In the genomic region with DNA sequence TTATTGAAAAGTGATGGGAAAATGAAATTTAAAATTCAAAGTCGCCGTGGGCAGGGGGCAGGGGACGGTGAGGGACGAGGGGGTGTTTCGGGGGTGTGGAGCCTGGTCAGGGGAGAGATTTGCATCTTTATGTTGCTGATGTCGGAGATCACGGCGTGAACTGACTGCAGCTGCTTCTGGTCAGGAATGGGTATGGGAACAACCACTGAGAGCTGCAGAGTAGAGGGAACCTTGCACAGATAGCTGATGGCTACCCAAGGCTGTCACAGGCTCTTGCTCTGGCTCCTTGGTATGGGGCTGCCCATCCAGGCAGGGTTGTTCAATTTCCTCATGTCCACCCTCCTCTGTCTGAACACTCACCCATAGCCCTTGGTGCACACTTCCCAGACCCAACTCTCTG, we compare ENCODE assay signal across 13 mouse cellular contexts.
DNase-seq lines count a peak whose midpoint lies in the region; ATAC-seq and TF ChIP-seq lines count a peak whose summit lies in the region.
"Had no signal": no experiment of that assay in that cellular context is flagged by ENCODE, and none has a peak within 500 bp of the region (broad histone marks: within the 10 kb centered on the region; RNA-seq: fewer than 3 reads in every experiment).

No protein-coding gene starts in this region.

- peak overlapping the region; percentile 19 for H3K4me2 ChIP-seq in kidney, embryonic 14.5 days (replicated peaks; ENCODE audit: low read depth, low read length)
- peak overlapping the region; percentile 42 for H3K4me2 ChIP-seq in embryonic facial prominence, embryonic 13.5 days
- peak overlapping the region; percentile 21 for H3K4me2 ChIP-seq in hindbrain, embryonic 14.5 days (replicated peaks)
- peak overlapping the region; percentile 34 for H3K4me2 ChIP-seq in midbrain, embryonic 14.5 days (ENCODE audit: low read length)
- H3K4me2 ChIP-seq: stomach, embryonic 15.5 days had no signal

- peaks cover 5% of the 10 kb centered on the region for H3K4me1 ChIP-seq in kidney, embryonic 14.5 days (ENCODE audit: control insufficient read depth, insufficient read depth, low read length)
- H3K4me1 ChIP-seq in kidney, adult 2 months (ENCODE audit: control insufficient read depth, insufficient read depth, low read length) = no peaks in the 10 kb centered on the region
- peaks cover 40% of the 10 kb centered on the region for H3K4me1 ChIP-seq in embryonic facial prominence, embryonic 13.5 days
- H3K4me1 ChIP-seq in hindbrain, embryonic 14.5 days (replicated peaks; ENCODE audit: control insufficient read depth, insufficient read depth, low read length) = peaks cover 18% of the 10 kb centered on the region
- H3K4me1 ChIP-seq in midbrain, embryonic 14.5 days (ENCODE audit: control insufficient read depth, insufficient read depth, low read length) = peaks cover 45% of the 10 kb centered on the region
- H3K4me1 ChIP-seq: stomach, embryonic 15.5 days had no signal

- H3K9ac ChIP-seq in kidney, embryonic 14.5 days (ENCODE audit: low read depth, low read length) = no peak overlapping the region
- H3K9ac ChIP-seq in embryonic facial prominence, embryonic 13.5 days = no peak overlapping the region
- no peak overlapping the region for H3K9ac ChIP-seq in hindbrain, embryonic 14.5 days
- no peak overlapping the region for H3K9ac ChIP-seq in midbrain, embryonic 14.5 days (replicated peaks; ENCODE audit: low read length)
- H3K9ac ChIP-seq: liver, embryonic 14.5 days; stomach, embryonic 15.5 days had no signal

- intact Hi-C loops in left cerebral cortex, postnatal 4 days (cut with DNase I) = no loop called here

- DNase-seq in kidney, adult 2 months = no peak
- no peak for DNase-seq in hindbrain, embryonic 14.5 days (ENCODE audit: low spot score)
- DNase-seq in midbrain, embryonic 14.5 days = no peak
- no peak for DNase-seq in spleen, postnatal 4 days (ENCODE audit: low spot score in 2 of 2)
- no peak for DNase-seq in ovary, postnatal 14 days (ENCODE audit: low spot score)
- DNase-seq in left cerebral cortex, postnatal 4 days = no peak
- DNase-seq: cerebellum, postnatal 25 days; lung, postnatal 10 days had no signal

- no peaks in the 10 kb centered on the region for H3K36me3 ChIP-seq in kidney, embryonic 14.5 days (ENCODE audit: control insufficient read depth, insufficient read depth, low read length)
- no peaks in the 10 kb centered on the region for H3K36me3 ChIP-seq in kidney, adult 2 months (ENCODE audit: control insufficient read depth, insufficient read depth, low read length)
- no peaks in the 10 kb centered on the region for H3K36me3 ChIP-seq in embryonic facial prominence, embryonic 13.5 days
- H3K36me3 ChIP-seq in hindbrain, embryonic 14.5 days (replicated peaks; ENCODE audit: control insufficient read depth, insufficient read depth) = no peaks in the 10 kb centered on the region
- no peaks in the 10 kb centered on the region for H3K36me3 ChIP-seq in midbrain, embryonic 14.5 days (ENCODE audit: control insufficient read depth, insufficient read depth, low read length)
- H3K36me3 ChIP-seq: stomach, embryonic 15.5 days had no signal

- TF ChIP-seq POLR2A in kidney, adult 2 months (IDR thresholded peaks at IDR 0.05; ENCODE audit: low read depth, low read length) = no peak

- 12% methylated on average over 8 of the region's 8 CpGs for WGBS in kidney, embryonic 14.5 days
- 42% methylated on average over 8 of the region's 8 CpGs for WGBS in kidney, adult 2 months
- 5% methylated on average over 8 of the region's 8 CpGs for WGBS in embryonic facial prominence, embryonic 13.5 days
- WGBS in hindbrain, embryonic 14.5 days = 9% methylated on average over 8 of the region's 8 CpGs
- WGBS in midbrain, embryonic 14.5 days = 3% methylated on average over 8 of the region's 8 CpGs

- no peak for ATAC-seq in kidney, embryonic 14.5 days (ENCODE audit: low FRiP score, low TSS enrichment)
- no peak for ATAC-seq in embryonic facial prominence, embryonic 13.5 days (ENCODE audit: insufficient number of reproducible peaks, insufficient read depth, low FRiP score, low TSS enrichment, low read depth)
- no peak for ATAC-seq in hindbrain, embryonic 14.5 days (ENCODE audit: low FRiP score)
- no peak for ATAC-seq in midbrain, embryonic 14.5 days (ENCODE audit: low FRiP score, low TSS enrichment)
- ATAC-seq: intestine, postnatal 0 days had no signal

- no peak overlapping the region for H3K27ac ChIP-seq in kidney, embryonic 14.5 days (ENCODE audit: low read depth, low read length)
- H3K27ac ChIP-seq in kidney, adult 2 months (ENCODE audit: insufficient read depth, low read depth, low read length) = no peak overlapping the region
- H3K27ac ChIP-seq in embryonic facial prominence, embryonic 13.5 days = no peak overlapping the region
- no peak overlapping the region for H3K27ac ChIP-seq in hindbrain, embryonic 14.5 days
- no peak overlapping the region for H3K27ac ChIP-seq in midbrain, embryonic 14.5 days (replicated peaks; ENCODE audit: low read depth, low read length)
- H3K27ac ChIP-seq: liver, embryonic 14.5 days; stomach, embryonic 15.5 days had no signal

- H3K27me3 ChIP-seq in kidney, embryonic 14.5 days (ENCODE audit: control insufficient read depth, insufficient read depth, low read length) = peaks cover 26% of the 10 kb centered on the region
- H3K27me3 ChIP-seq in kidney, adult 2 months (replicated peaks; ENCODE audit: control insufficient read depth, insufficient read depth, low read length) = no peaks in the 10 kb centered on the region
- peaks cover 40% of the 10 kb centered on the region for H3K27me3 ChIP-seq in embryonic facial prominence, embryonic 13.5 days
- H3K27me3 ChIP-seq in hindbrain, embryonic 14.5 days (ENCODE audit: control insufficient read depth, insufficient read depth, low read length) = peaks cover 9% of the 10 kb centered on the region; the same call in 1 of the 2 replicates
- no peaks in the 10 kb centered on the region for H3K27me3 ChIP-seq in midbrain, embryonic 14.5 days (ENCODE audit: control insufficient read depth, insufficient read depth, low read length)
- H3K27me3 ChIP-seq: stomach, embryonic 15.5 days had no signal

- no peak for TF ChIP-seq CTCF in kidney, adult 2 months (conservative IDR thresholded peaks at IDR 0.05; ENCODE audit: insufficient read depth, insufficient read length, low read depth, low read length)

- no peak overlapping the region for H3K4me3 ChIP-seq in kidney, embryonic 14.5 days (ENCODE audit: low read length)
- H3K4me3 ChIP-seq in kidney, adult 2 months (ENCODE audit: insufficient read depth, low read depth, low read length) = no peak overlapping the region
- H3K4me3 ChIP-seq in embryonic facial prominence, embryonic 13.5 days = no peak overlapping the region
- H3K4me3 ChIP-seq in hindbrain, embryonic 14.5 days (replicated peaks; ENCODE audit: low read length) = no peak overlapping the region
- no peak overlapping the region for H3K4me3 ChIP-seq in midbrain, embryonic 14.5 days (replicated peaks; ENCODE audit: low read depth, low read length)
- H3K4me3 ChIP-seq: stomach, embryonic 15.5 days had no signal

- H3K9me3 ChIP-seq in kidney, embryonic 14.5 days (ENCODE audit: control insufficient read depth, low read length) = no peaks in the 10 kb centered on the region
- no peaks in the 10 kb centered on the region for H3K9me3 ChIP-seq in embryonic facial prominence, embryonic 13.5 days
- H3K9me3 ChIP-seq in hindbrain, embryonic 14.5 days (ENCODE audit: control insufficient read depth, low read length) = no peaks in the 10 kb centered on the region
- H3K9me3 ChIP-seq in midbrain, embryonic 14.5 days (ENCODE audit: control insufficient read depth, low read length) = no peaks in the 10 kb centered on the region
- H3K9me3 ChIP-seq: stomach, embryonic 15.5 days had no signal
